ENCODE assay signal across 20 mouse cellular contexts in the genomic region with DNA sequence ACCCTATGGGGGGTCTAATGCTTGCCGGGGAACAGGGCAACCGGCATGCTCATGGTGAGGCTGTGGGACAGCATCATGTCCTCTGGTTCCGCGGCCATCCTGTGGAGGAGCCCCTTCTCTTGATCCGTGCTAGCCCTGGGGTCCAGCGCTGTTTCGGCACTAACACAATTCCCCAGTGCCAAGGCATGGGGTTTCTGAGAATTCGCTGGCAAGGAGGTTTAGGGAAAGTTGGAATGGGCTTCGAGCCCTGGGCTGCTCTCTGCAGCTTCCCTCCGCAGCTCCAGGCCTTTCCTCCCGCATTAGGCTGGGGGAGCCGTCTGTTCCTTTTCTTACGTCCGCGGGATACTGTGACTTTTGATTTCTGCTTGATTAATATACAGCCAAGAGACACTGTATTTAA.
"Had no signal": no experiment of that assay in that cellular context is flagged by ENCODE, and none has a peak within 500 bp of the region (broad histone marks: within the 10 kb centered on the region; RNA-seq: fewer than 3 reads in every experiment).

No protein-coding gene starts in this region.

- H3K4me2 ChIP-seq: kidney, embryonic 15.5 days; limb, embryonic 13.5 days; liver, embryonic 12.5 days; liver, embryonic 15.5 days; lung, embryonic 15.5 days; midbrain, embryonic 12.5 days; neural tube, embryonic 12.5 days had no signal

- H3K4me3 ChIP-seq: kidney, embryonic 15.5 days; limb, embryonic 10.5 days; limb, embryonic 13.5 days; liver, embryonic 12.5 days; liver, embryonic 15.5 days; lung, embryonic 15.5 days; megakaryocyte, embryonic 14.5 days; midbrain, embryonic 12.5 days; neural tube, embryonic 12.5 days had no signal

- H3K36me3 ChIP-seq: kidney, embryonic 15.5 days; limb, embryonic 10.5 days; limb, embryonic 13.5 days; liver, embryonic 12.5 days; liver, embryonic 15.5 days; lung, embryonic 15.5 days; midbrain, embryonic 12.5 days; neural tube, embryonic 12.5 days had no signal

- H3K9ac ChIP-seq: kidney, embryonic 15.5 days; limb, embryonic 13.5 days; liver, embryonic 12.5 days; liver, embryonic 15.5 days; lung, embryonic 15.5 days; midbrain, embryonic 12.5 days; neural tube, embryonic 12.5 days had no signal

- H3K4me1 ChIP-seq: kidney, embryonic 15.5 days; limb, embryonic 10.5 days; limb, embryonic 13.5 days; liver, embryonic 12.5 days; liver, embryonic 15.5 days; lung, embryonic 15.5 days; megakaryocyte, embryonic 14.5 days had no signal

- H3K27ac ChIP-seq: kidney, embryonic 15.5 days; limb, embryonic 10.5 days; limb, embryonic 13.5 days; liver, embryonic 12.5 days; liver, embryonic 15.5 days; lung, embryonic 15.5 days; midbrain, embryonic 12.5 days; neural tube, embryonic 12.5 days had no signal

- ATAC-seq: liver, embryonic 12.5 days had no signal

- H3K9me3 ChIP-seq: kidney, embryonic 15.5 days; limb, embryonic 10.5 days; limb, embryonic 13.5 days; liver, embryonic 12.5 days; liver, embryonic 15.5 days; lung, embryonic 15.5 days; megakaryocyte, embryonic 14.5 days; midbrain, embryonic 12.5 days; neural tube, embryonic 12.5 days had no signal

- DNase-seq: kidney, adult 11 months; kidney, adult 8-10 months; kidney, postnatal 10 days; kidney, postnatal 36 days; layer of hippocampus, adult 9-11 months; liver; lung, adult 18-20 months; lung, postnatal 10 days; lung, postnatal 36 days; thymus, adult 18-20 months; thymus, postnatal 36 days had no signal
